ENCODE assay signal across 8 mouse cellular contexts in genomic region chr4:141874601-141875460, GRCm38 (mm10). TPM values are rescaled to one million over a fixed set of nuclear protein-coding genes. Genes with fewer than 3 reads are reported as not detected.
DNase-seq lines count a peak whose midpoint lies in the region; ATAC-seq and TF ChIP-seq lines count a peak whose summit lies in the region.

Gene Efhd2, minus strand, starts transcription at chr4:141874920.

- H3K9me3 ChIP-seq in forebrain, embryonic 12.5 days, result no peaks in the 10 kb centered on the region
- no peaks in the 10 kb centered on the region for H3K9me3 ChIP-seq in heart, postnatal 0 days (replicated peaks; ENCODE audit: control insufficient read depth, low read length)
- no peaks in the 10 kb centered on the region for H3K9me3 ChIP-seq in lung, embryonic 14.5 days (ENCODE audit: low read depth, low read length)

- TF ChIP-seq POLR2A in olfactory bulb, adult 2 months (IDR thresholded peaks at IDR 0.05; ENCODE audit: insufficient read depth, low read depth, low read length), result peak; percentile 93

- ATAC-seq in forebrain, embryonic 12.5 days (ENCODE audit: low FRiP score), result peak; percentile 92
- ATAC-seq in heart, postnatal 0 days (ENCODE audit: insufficient read depth, low read depth), result peak; percentile 88
- peak; percentile 91 for ATAC-seq in lung, embryonic 14.5 days (ENCODE audit: insufficient read depth)

- peak within 1 kb of the TSS; percentile 78 for H3K4me3 ChIP-seq in forebrain, embryonic 12.5 days (replicated peaks)
- peak within 1 kb of the TSS; percentile 81 for H3K4me3 ChIP-seq in heart, postnatal 0 days (ENCODE audit: low read depth, low read length)
- peak within 1 kb of the TSS; percentile 82 for H3K4me3 ChIP-seq in lung, embryonic 14.5 days (ENCODE audit: low read depth, low read length)
- H3K4me3 ChIP-seq in olfactory bulb, adult 2 months (ENCODE audit: insufficient read depth, low read depth, low read length), result peak within 1 kb of the TSS; percentile 87

- no peak for TF ChIP-seq EP300 in heart, postnatal 0 days (IDR thresholded peaks at IDR 0.05; ENCODE audit: low read depth)

- no peaks in the 10 kb centered on the region for H3K36me3 ChIP-seq in forebrain, embryonic 12.5 days (replicated peaks)
- H3K36me3 ChIP-seq in heart, postnatal 0 days (replicated peaks; ENCODE audit: control insufficient read depth, insufficient read depth, low read length), result 0 out of 2 replicates have a peak, but pooled peaks cover 6% of the 10 kb centered on the region
- peaks cover 8% of the 10 kb centered on the region for H3K36me3 ChIP-seq in lung, embryonic 14.5 days (ENCODE audit: insufficient read depth)

- H3K4me1 ChIP-seq in forebrain, embryonic 12.5 days, result peaks cover 52% of the 10 kb centered on the region
- peaks cover 32% of the 10 kb centered on the region for H3K4me1 ChIP-seq in heart, postnatal 0 days (ENCODE audit: control insufficient read depth, insufficient read depth)
- peaks cover 26% of the 10 kb centered on the region for H3K4me1 ChIP-seq in lung, embryonic 14.5 days (ENCODE audit: insufficient read depth)
- peaks cover 47% of the 10 kb centered on the region for H3K4me1 ChIP-seq in olfactory bulb, adult 2 months (ENCODE audit: control insufficient read depth, insufficient read depth, low read length)

- H3K27ac ChIP-seq in forebrain, embryonic 12.5 days, result peak within 1 kb of the TSS; percentile 72
- peak within 1 kb of the TSS; percentile 62 for H3K27ac ChIP-seq in heart, postnatal 0 days (ENCODE audit: low read depth)
- peak within 1 kb of the TSS; percentile 65 for H3K27ac ChIP-seq in lung, embryonic 14.5 days (ENCODE audit: low read depth)
- H3K27ac ChIP-seq in olfactory bulb, adult 2 months (ENCODE audit: insufficient read depth, low read depth, low read length), result peak within 1 kb of the TSS; percentile 34

- peak within 1 kb of the TSS; percentile 94 for H3K4me2 ChIP-seq in forebrain, embryonic 12.5 days
- H3K4me2 ChIP-seq in heart, postnatal 0 days (ENCODE audit: low read depth, low read length), result peak within 1 kb of the TSS; percentile 76
- peak within 1 kb of the TSS; percentile 97 for H3K4me2 ChIP-seq in lung, embryonic 14.5 days

- under 1% methylated on average over 57 of the region's 73 CpGs for WGBS in forebrain, embryonic 12.5 days
- WGBS in heart, postnatal 0 days, result under 1% methylated on average over 66 of the region's 73 CpGs
- WGBS in lung, embryonic 14.5 days, result under 1% methylated on average over 72 of the region's 73 CpGs
- under 1% methylated on average over 73 of the region's 73 CpGs for WGBS in olfactory bulb, adult 2 months

- TF ChIP-seq CTCF in heart, postnatal 0 days (IDR thresholded peaks at IDR 0.05; ENCODE audit: low read depth), result peak; percentile 31
- 0 out of 2 replicates have a peak, but pooled peaks have one; percentile 25 for TF ChIP-seq CTCF in lung, embryonic 14.5 days (IDR thresholded peaks at IDR 0.05; ENCODE audit: low read depth)
- TF ChIP-seq CTCF in olfactory bulb, adult 2 months (IDR thresholded peaks at IDR 0.05; ENCODE audit: insufficient read depth, low read depth, low read length), result no peak

- H3K27me3 ChIP-seq in forebrain, embryonic 12.5 days, result peaks cover 10% of the 10 kb centered on the region
- no peaks in the 10 kb centered on the region for H3K27me3 ChIP-seq in heart, postnatal 0 days (ENCODE audit: control insufficient read depth, insufficient read depth, low read length)
- H3K27me3 ChIP-seq in lung, embryonic 14.5 days (ENCODE audit: insufficient read depth, low read length), result no peaks in the 10 kb centered on the region

- peak within 1 kb of the TSS; percentile 81 for H3K9ac ChIP-seq in forebrain, embryonic 12.5 days
- peak within 1 kb of the TSS; percentile 77 for H3K9ac ChIP-seq in heart, postnatal 0 days (replicated peaks; ENCODE audit: low read depth, low read length)
- H3K9ac ChIP-seq in lung, embryonic 14.5 days, result peak within 1 kb of the TSS; percentile 79

- peak; percentile 89 for DNase-seq in ES-CJ7 (ENCODE audit: low read depth, low spot score)
- DNase-seq in c-Kit-positive CD71-positive TER-119-negative erythroid progenitor cells, embryonic 14.5 days (ENCODE audit: low read depth), result peak; percentile 93
- peak; percentile 86 for DNase-seq in heart, postnatal 0 days (ENCODE audit: low spot score)
- DNase-seq in kidney, postnatal 4 days, result peak; percentile 86 to 90
- DNase-seq in lung, embryonic 14.5 days, result peak; percentile 90
- DNase-seq in thymus, postnatal 10 days (ENCODE audit: low spot score in 2 of 2), result peak; percentile 64 to 72

RNA-seq across cellular contexts. Expression of gene Efhd2, which starts in this region (rescaled TPM):
- 75.3 and 90.6 TPM in 2 replicates for polyA plus RNA-seq in forebrain, embryonic 12.5 days (2016; fragmentation: Nextera tagmentation; extraction: Ambion mirVana)
- total RNA-seq in heart, postnatal 0 days (2014; rRNA removed; ENCODE audit: low replicate concordance), result 42.7 and 42.9 TPM in 2 replicates
- polyA plus RNA-seq in heart, postnatal 0 days (2015; fragmentation: Nextera tagmentation; extraction: Ambion mirVana), result 54.5 and 56.9 TPM in 2 replicates
- 56.5 and 64.6 TPM in 2 replicates for polyA plus RNA-seq in lung, embryonic 14.5 days (2014; fragmentation: Nextera tagmentation; extraction: Ambion mirVana)
- not detected in 2 replicates for polyA plus RNA-seq in olfactory bulb, adult 2 months (2012; ENCODE audit: insufficient read depth, insufficient read length, low replicate concordance, missing spikeins)

Comparison
In these comparisons a context has a peak if more than half of its experiments do, and no peak if none do; other contexts are left out.
1. Peak in every context shown above with its lines: DNase-seq, ATAC-seq, H3K4me3 ChIP-seq and H3K27ac ChIP-seq.